Comparison of ENCODE assay signal across 8 mouse cellular contexts in genomic region chr4:55005521-55005969, GRCm38 (mm10).
DNase-seq lines count a peak whose midpoint lies in the region; ATAC-seq lines count a peak whose summit lies in the region.

No protein-coding gene starts in this region.

- peak; percentile 60; the same call in 1 of the 2 replicates for ATAC-seq in embryonic facial prominence, embryonic 15.5 days (ENCODE audit: insufficient number of reproducible peaks, low FRiP score, low TSS enrichment, low read depth)
- peak; percentile 86; the same call in 1 of the 2 replicates for ATAC-seq in lung, embryonic 15.5 days (ENCODE audit: borderline replicate concordance, extremely low read depth, low FRiP score, low TSS enrichment)

- peak overlapping the region; percentile 36 for H3K4me2 ChIP-seq in embryonic facial prominence, embryonic 15.5 days (replicated peaks)
- H3K4me2 ChIP-seq in lung, embryonic 15.5 days, result peak overlapping the region; percentile 31

- no peaks in the 10 kb centered on the region for H3K27me3 ChIP-seq in embryonic facial prominence, embryonic 15.5 days
- H3K27me3 ChIP-seq in lung, embryonic 15.5 days, result no peaks in the 10 kb centered on the region

- no peaks in the 10 kb centered on the region for H3K9me3 ChIP-seq in embryonic facial prominence, embryonic 15.5 days (replicated peaks)
- no peaks in the 10 kb centered on the region for H3K9me3 ChIP-seq in lung, embryonic 15.5 days

- H3K27ac ChIP-seq in embryonic facial prominence, embryonic 15.5 days (replicated peaks), result peak overlapping the region; percentile 63
- peak overlapping the region; percentile 75 for H3K27ac ChIP-seq in lung, embryonic 15.5 days

- H3K4me1 ChIP-seq in embryonic facial prominence, embryonic 15.5 days, result peaks cover 18% of the 10 kb centered on the region; the same call in 1 of the 2 replicates
- H3K4me1 ChIP-seq in lung, embryonic 15.5 days, result peaks cover 39% of the 10 kb centered on the region

- H3K36me3 ChIP-seq in embryonic facial prominence, embryonic 15.5 days, result peaks cover 35% of the 10 kb centered on the region
- peaks cover 33% of the 10 kb centered on the region for H3K36me3 ChIP-seq in lung, embryonic 15.5 days

- 0 out of 2 replicates have a peak overlapping the region, but pooled peaks have one; percentile 1 for H3K4me3 ChIP-seq in embryonic facial prominence, embryonic 15.5 days (replicated peaks)
- H3K4me3 ChIP-seq in lung, embryonic 15.5 days, result no peak overlapping the region

- 18% methylated on average over 9 of the region's 9 CpGs for WGBS in embryonic facial prominence, embryonic 15.5 days
- 9% methylated on average over 9 of the region's 9 CpGs for WGBS in lung, embryonic 15.5 days

- intact Hi-C loops in heart, postnatal 36 days (cut with DNase I), result loop anchor here (2.0 to 5.0 kb wide), 2 partner anchors 27 to 37 kb away; no protein-coding TSS in a partner anchor

- H3K9ac ChIP-seq in embryonic facial prominence, embryonic 15.5 days, result no peak overlapping the region
- no peak overlapping the region for H3K9ac ChIP-seq in lung, embryonic 15.5 days

- DNase-seq in urinary bladder, adult 18-20 months (ENCODE audit: low spot score in 2 of 2), result peak; percentile 11 to 19
- no peak for DNase-seq in urinary bladder, adult 2 months (ENCODE audit: low spot score)
- DNase-seq in heart, postnatal 36 days, result peak; percentile 36 to 39
- DNase-seq in layer of hippocampus, postnatal 14 days (ENCODE audit: low spot score in 2 of 2), result peak; percentile 42 to 49
- DNase-seq in ovary, postnatal 14 days (ENCODE audit: low spot score), result peak; percentile 19
- DNase-seq in spleen, postnatal 10 days (ENCODE audit: low spot score in 2 of 2), result no peak

Comparison
In these comparisons a context has a peak if more than half of its experiments do, and no peak if none do; other contexts are left out.
1. DNase-seq: peak in urinary bladder, adult 18-20 months (2 of 2), heart, postnatal 36 days (2 of 2), layer of hippocampus, postnatal 14 days (2 of 2) and ovary, postnatal 14 days (single experiment); none in urinary bladder, adult 2 months (single experiment) and spleen, postnatal 10 days (0 of 2).